1 mouse cellular context compared by ENCODE assay signal in the genomic region with DNA sequence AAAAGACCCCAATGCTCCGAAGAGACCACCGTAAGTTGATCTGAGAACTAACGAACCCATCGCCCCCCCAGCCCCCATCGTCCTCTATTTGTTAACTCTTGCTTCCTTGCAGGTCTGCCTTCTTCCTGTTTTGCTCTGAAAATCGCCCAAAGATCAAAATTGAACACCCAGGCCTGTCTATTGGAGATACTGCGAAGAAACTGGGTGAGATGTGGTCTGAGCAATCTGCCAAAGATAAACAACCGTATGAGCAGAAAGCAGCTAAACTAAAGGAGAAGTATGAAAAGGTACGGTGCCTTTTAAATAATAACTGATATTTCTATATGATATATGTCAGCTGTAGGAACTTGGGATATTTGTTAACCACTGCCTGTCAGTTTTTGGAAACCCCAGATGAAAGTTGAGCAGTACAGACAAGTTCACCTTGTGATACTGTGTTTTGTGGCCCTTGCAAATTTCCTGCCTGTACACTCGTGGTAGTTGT.
TF ChIP-seq lines count a peak whose summit lies in the region.

No protein-coding gene starts in this region.

TF ChIP-seq in CH12.LX, 34 proteins besides CTCF, POLR2A, EP300 and RAD21:
- peak; percentile 79; the same call in 1 of the 2 replicates for TF ChIP-seq CHD1 (IDR thresholded peaks at IDR 0.05; ENCODE audit: low read depth, low read length)
- TF ChIP-seq ZNF384 (IDR thresholded peaks at IDR 0.05; ENCODE audit: low read depth, low read length), result peak; percentile 19; the same call in 1 of the 2 replicates
